Mouse (Mus musculus) colon, adult 2 months (tissue): ENCODE data around the gene Gm5426. TPM values are rescaled to one million over a fixed set of nuclear protein-coding genes. Genes with fewer than 3 reads are reported as not detected.

Experiments
- polyA plus RNA-seq: library from polyadenylated mRNA; depleted of rRNA; stranded (reverse); fragments of >200 nt; gene quantifications from 2 replicates; pipeline ENCODE4 v1.2.3, GENCODE M21; 2012; rRNA removed

Gene Gm5426
- polyA plus RNA-seq: not detected in 2 replicates

GRCm38 (mm10) chr10:96136451-96136850 lies at the start of gene Gm5426:
TSS of gene Gm5426 (plus strand) at chr10:96136603.

Other genes starting within 250 kb of the Gm5426 start
- 5.1 and 6.0 TPM in 2 replicates for gene Eea1, start 196.0 kb upstream of the Gm5426 start, polyA plus RNA-seq